Mouse (Mus musculus) hindbrain, embryonic 14.5 days (tissue): ENCODE data around the gene Arid2. TPM values are rescaled to one million over a fixed set of nuclear protein-coding genes. Genes with fewer than 3 reads are reported as not detected.

Source experiments
- ATAC-seq: fragments of 200-750 bp; cut with Nextera tagmentation; 2 replicates; pipeline ENCODE4 v1.8.0; 2017; ENCODE audit warnings: moderate number of reproducible peaks, mild to moderate bottlenecking, moderate TSS enrichment, moderate library complexity; ENCODE audit not compliant: low FRiP score
- DNase-seq: peaks from one replicate; pipeline ENCODE4 v3.0.0-alpha.2; 2015; ENCODE audit warnings: low spot score
- H3K27ac ChIP-seq: fragments of 300-500 bp; sonication (generic); 2 replicates; pipeline ENCODE4 v1.5.1; 2014; ENCODE audit warnings: mild to moderate bottlenecking, moderate library complexity
- H3K27me3 ChIP-seq: fragments of 300-500 bp; sonication (generic); 2 replicates; pipeline ENCODE4 v1.6.1; 2014; ENCODE audit warnings: mild to moderate bottlenecking, low read length, mixed read lengths; ENCODE audit not compliant: control insufficient read depth, insufficient read depth
- H3K36me3 ChIP-seq: fragments of 300-500 bp; sonication (generic); replicated peaks from 2 replicates; pipeline ENCODE4 v1.6.1; 2014; ENCODE audit not compliant: control insufficient read depth, insufficient read depth
- H3K4me1 ChIP-seq: fragments of 300-500 bp; sonication (generic); replicated peaks from 2 replicates; pipeline ENCODE4 v1.6.1; 2014; ENCODE audit warnings: antibody characterized with exemption, low read length, mixed read lengths; ENCODE audit not compliant: control insufficient read depth, insufficient read depth
- H3K4me2 ChIP-seq: fragments of 300-500 bp; sonication (generic); replicated peaks from 2 replicates; pipeline ENCODE4 v1.6.1; 2014; ENCODE audit warnings: mild to moderate bottlenecking, moderate library complexity
- H3K4me3 ChIP-seq: fragments of 300-500 bp; sonication (generic); replicated peaks from 2 replicates; pipeline ENCODE4 v1.5.1; 2014; ENCODE audit warnings: mild to moderate bottlenecking, low read length
- H3K9ac ChIP-seq: fragments of 300-500 bp; sonication (generic); 2 replicates; pipeline ENCODE4 v1.6.1; 2014
- H3K9me3 ChIP-seq: fragments of 300-500 bp; sonication (generic); 2 replicates; pipeline ENCODE4 v1.6.1; 2016; ENCODE audit warnings: low read length; ENCODE audit not compliant: control insufficient read depth
- WGBS: fragments of 180-500 bp; shearing (Covaris S2); extraction: QIAGEN DNeasy Blood & Tissue Kit; methylation state at CpG from one replicate; pipeline ENCODE4 v1.1.7; 2014; 5-methylcytosine and 5-hydroxymethylcytosine counted together
- polyA plus RNA-seq: library from polyadenylated mRNA; unstranded; fragments of >200 nt; fragmentation: Nextera tagmentation; extraction: Ambion mirVana; gene quantifications from 2 replicates; pipeline ENCODE4 v1.2.1, GENCODE M21; 2014

The Arid2 gene
- polyA plus RNA-seq, 1 experiment from 2014 or later = 23.7 TPM

- ATAC-seq = no peak
Measured at GRCm38 (mm10) chr15:96330536-96330935, 43.2 kb downstream of the Arid2 start.

GRCm38 (mm10) chr15:96332468-96333213 lies 45.3 kb downstream of the Arid2 start:
- Histone ChIP-seq H3K27ac (no peak overlapping the region), H3K9ac (no peak overlapping the region), H3K4me3 (no peak overlapping the region), H3K27me3 (no peaks in the 10 kb centered on the region), H3K4me1 (peaks cover 9% of the 10 kb centered on the region; the same call in 1 of the 2 replicates), H3K9me3 (no peaks in the 10 kb centered on the region), H3K4me2 (no peak overlapping the region), H3K36me3 (no peaks in the 10 kb centered on the region)
- no peak for DNase-seq
- 83% methylated on average over 9 of the region's 9 CpGs for WGBS
- ATAC-seq = no peak

More at GRCm38 (mm10) chr15:96330536-96330935, 43.2 kb downstream of the Arid2 start:
- no peaks in the 10 kb centered on the region for H3K27me3 ChIP-seq
- peaks cover 9% of the 10 kb centered on the region; the same call in 1 of the 2 replicates for H3K4me1 ChIP-seq
- no peak for DNase-seq
- peaks cover 2% of the 10 kb centered on the region for H3K36me3 ChIP-seq
- no peak overlapping the region for H3K4me2 ChIP-seq
- H3K9me3 ChIP-seq = no peaks in the 10 kb centered on the region
- WGBS = 83% methylated on average over 3 of the region's 3 CpGs
- no peak overlapping the region for H3K9ac ChIP-seq
- H3K27ac ChIP-seq = no peak overlapping the region
- no peak overlapping the region for H3K4me3 ChIP-seq

GRCm38 (mm10) chr15:96333350-96333749 lies 46.0 kb downstream of the Arid2 start:
- H3K27me3 ChIP-seq = no peaks in the 10 kb centered on the region
- DNase-seq (no peak), ATAC-seq (no peak)
- H3K4me3 ChIP-seq = no peak overlapping the region
- no peaks in the 10 kb centered on the region for H3K9me3 ChIP-seq
- H3K4me2 ChIP-seq = no peak overlapping the region
- H3K36me3 ChIP-seq = no peaks in the 10 kb centered on the region
- 57% methylated on average over 5 of the region's 5 CpGs for WGBS
- no peak overlapping the region for H3K9ac ChIP-seq
- H3K4me1 ChIP-seq = peaks cover 9% of the 10 kb centered on the region; the same call in 1 of the 2 replicates
- H3K27ac ChIP-seq = no peak overlapping the region

GRCm38 (mm10) chr15:96340924-96341323 lies 53.6 kb downstream of the Arid2 start:
- H3K4me3 ChIP-seq = no peak overlapping the region
- no peaks in the 10 kb centered on the region for H3K4me1 ChIP-seq
- no peak overlapping the region for H3K4me2 ChIP-seq
- H3K27ac ChIP-seq = no peak overlapping the region
- WGBS = 86% methylated on average over 2 of the region's 2 CpGs
- H3K9ac ChIP-seq = no peak overlapping the region
- DNase-seq (no peak), ATAC-seq (no peak)
- no peaks in the 10 kb centered on the region for H3K9me3 ChIP-seq
- H3K27me3 ChIP-seq = no peaks in the 10 kb centered on the region
- H3K36me3 ChIP-seq = no peaks in the 10 kb centered on the region

GRCm38 (mm10) chr15:96342097-96342496 lies 54.8 kb downstream of the Arid2 start:
- Histone ChIP-seq H3K4me2 (no peak overlapping the region), H3K4me1 (no peaks in the 10 kb centered on the region), H3K27me3 (no peaks in the 10 kb centered on the region), H3K36me3 (no peaks in the 10 kb centered on the region), H3K9ac (no peak overlapping the region), H3K27ac (no peak overlapping the region), H3K4me3 (no peak overlapping the region), H3K9me3 (no peaks in the 10 kb centered on the region)
- ATAC-seq (no peak), DNase-seq (no peak)
- 94% methylated on average over 8 of the region's 8 CpGs for WGBS

- H3K36me3 ChIP-seq = no peaks in the 10 kb centered on the region
- WGBS = 89% methylated on average over 3 of the region's 3 CpGs
Measured at GRCm38 (mm10) chr15:96342871-96343270, 55.6 kb downstream of the Arid2 start.

GRCm38 (mm10) chr15:96344591-96345285 lies 57.4 kb downstream of the Arid2 start:
- Histone ChIP-seq H3K4me1 (no peaks in the 10 kb centered on the region), H3K27me3 (no peaks in the 10 kb centered on the region), H3K27ac (no peak overlapping the region), H3K4me2 (no peak overlapping the region), H3K4me3 (no peak overlapping the region), H3K9ac (no peak overlapping the region), H3K36me3 (peaks cover under 1% of the 10 kb centered on the region; the same call in 1 of the 2 replicates), H3K9me3 (no peaks in the 10 kb centered on the region)
- DNase-seq = no peak
- WGBS = 60% methylated on average over 6 of the region's 7 CpGs
- ATAC-seq = no peak

More at GRCm38 (mm10) chr15:96342871-96343270, 55.6 kb downstream of the Arid2 start:
- H3K27ac ChIP-seq = no peak overlapping the region
- no peak overlapping the region for H3K4me3 ChIP-seq
- DNase-seq = no peak
- ATAC-seq = no peak
- H3K9ac ChIP-seq = no peak overlapping the region
- no peaks in the 10 kb centered on the region for H3K9me3 ChIP-seq
- H3K27me3 ChIP-seq = no peaks in the 10 kb centered on the region
- H3K4me2 ChIP-seq = no peak overlapping the region
- H3K4me1 ChIP-seq = no peaks in the 10 kb centered on the region

GRCm38 (mm10) chr15:96345312-96345849 lies 58.1 kb downstream of the Arid2 start:
- Histone ChIP-seq H3K4me1 (no peaks in the 10 kb centered on the region), H3K27me3 (no peaks in the 10 kb centered on the region), H3K4me3 (no peak overlapping the region), H3K4me2 (no peak overlapping the region), H3K36me3 (peaks cover 7% of the 10 kb centered on the region), H3K9ac (no peak overlapping the region), H3K27ac (no peak overlapping the region), H3K9me3 (no peaks in the 10 kb centered on the region)
- DNase-seq (no peak), ATAC-seq (no peak)
- WGBS = 88% methylated on average over 6 of the region's 6 CpGs

GRCm38 (mm10) chr15:96351432-96351831 lies 64.1 kb downstream of the Arid2 start:
- no peak for ATAC-seq
- peaks cover 42% of the 10 kb centered on the region for H3K36me3 ChIP-seq
- H3K4me3 ChIP-seq = no peak overlapping the region
- no peaks in the 10 kb centered on the region for H3K9me3 ChIP-seq
- 92% methylated on average over 9 of the region's 9 CpGs for WGBS
- no peak overlapping the region for H3K4me2 ChIP-seq
- DNase-seq = no peak
- no peak overlapping the region for H3K9ac ChIP-seq
- no peaks in the 10 kb centered on the region for H3K27me3 ChIP-seq
- no peak overlapping the region for H3K27ac ChIP-seq
- no peaks in the 10 kb centered on the region for H3K4me1 ChIP-seq
